8 mouse cellular contexts compared by ENCODE assay signal in the genomic region with DNA sequence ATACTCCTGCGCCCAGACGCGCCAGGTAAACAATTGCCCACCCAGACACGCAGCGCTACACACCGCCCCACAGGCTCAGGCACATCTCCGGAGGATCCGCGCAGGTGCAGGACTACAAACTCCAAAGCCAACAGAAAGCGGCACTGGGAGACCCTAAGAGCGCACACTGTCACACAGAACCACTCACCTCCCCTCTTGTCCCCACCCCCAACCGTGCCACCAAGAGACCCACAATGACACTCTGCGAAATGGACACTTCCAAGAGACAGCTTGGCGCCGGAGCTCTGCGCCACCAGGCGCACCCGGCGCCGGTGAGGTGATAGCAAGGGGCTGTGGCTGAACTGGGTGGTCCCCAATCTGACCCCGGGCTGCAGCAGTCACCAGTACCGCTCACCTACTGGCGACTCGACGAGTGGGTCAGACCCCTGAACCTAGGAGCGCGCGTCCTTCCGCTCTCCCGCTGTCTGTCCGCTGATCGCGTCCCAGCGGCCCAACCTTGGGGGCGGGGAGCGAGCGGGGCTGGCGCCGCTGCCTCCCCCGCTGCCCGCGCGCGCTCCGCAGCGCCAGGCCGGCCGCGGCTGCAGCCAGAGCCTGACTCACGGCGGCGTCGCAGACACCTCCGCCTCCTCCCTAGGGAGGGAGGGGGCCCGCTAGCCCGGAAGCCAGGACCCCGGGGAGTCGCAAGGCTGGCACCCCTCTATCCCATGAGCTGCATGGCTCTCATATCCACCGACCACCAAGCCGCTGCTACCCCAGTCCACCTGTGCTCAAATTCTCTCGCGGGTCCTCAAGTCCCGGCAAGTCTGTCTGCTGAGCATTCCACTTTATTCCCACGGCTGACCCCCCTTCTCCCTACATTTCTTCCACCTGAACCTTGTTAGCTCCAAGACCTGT. TPM values are rescaled to one million over a fixed set of nuclear protein-coding genes. Genes with fewer than 3 reads are reported as not detected.
A peak's percentile ranks its signal among the peaks of the same experiment; 100 is the strongest.
DNase-seq lines count a peak whose midpoint lies in the region; ATAC-seq and TF ChIP-seq lines count a peak whose summit lies in the region.

No protein-coding gene starts in this region.

- no peak for DNase-seq in heart, embryonic 10.5 days (ENCODE audit: low spot score)
- DNase-seq in heart, adult 9 months (ENCODE audit: low spot score in 2 of 2): no peak
- DNase-seq in MN1 (ENCODE audit: low spot score): peak; percentile 36
- peak; percentile 39 for DNase-seq in embryo, embryonic 11 days
- no peak for DNase-seq in gastrocnemius, postnatal 4 days (ENCODE audit: low spot score in 2 of 2)

- no peaks in the 10 kb centered on the region for H3K9me3 ChIP-seq in heart, embryonic 10.5 days
- no peaks in the 10 kb centered on the region for H3K9me3 ChIP-seq in hindbrain, embryonic 13.5 days
- H3K9me3 ChIP-seq in lung, embryonic 16.5 days (ENCODE audit: control insufficient read depth, low read length): no peaks in the 10 kb centered on the region

- under 1% methylated on average over 64 of the region's 64 CpGs for WGBS in heart, embryonic 10.5 days
- 3% methylated on average over 64 of the region's 64 CpGs for WGBS in hindbrain, embryonic 13.5 days
- 2% methylated on average over 51 of the region's 64 CpGs for WGBS in lung, embryonic 16.5 days
- WGBS in small intestine, adult 2 months: 3% methylated on average over 64 of the region's 64 CpGs

- TF ChIP-seq CTCF in small intestine, adult 2 months (IDR thresholded peaks at IDR 0.05; ENCODE audit: extremely low read depth, insufficient read length, insufficient replicate concordance, low read depth, low read length): no peak

- H3K27ac ChIP-seq in heart, embryonic 10.5 days: peak overlapping the region; percentile 76
- H3K27ac ChIP-seq in hindbrain, embryonic 13.5 days: no peak overlapping the region
- no peak overlapping the region for H3K27ac ChIP-seq in lung, embryonic 16.5 days (ENCODE audit: low read length)
- no peak overlapping the region for H3K27ac ChIP-seq in small intestine, adult 2 months (ENCODE audit: insufficient read depth, low read depth, low read length)

- peaks cover 16% of the 10 kb centered on the region for H3K36me3 ChIP-seq in heart, embryonic 10.5 days
- H3K36me3 ChIP-seq in hindbrain, embryonic 13.5 days: peaks cover 28% of the 10 kb centered on the region
- peaks cover 15% of the 10 kb centered on the region for H3K36me3 ChIP-seq in lung, embryonic 16.5 days (ENCODE audit: control insufficient read depth, insufficient read depth, low read length)
- H3K36me3 ChIP-seq in small intestine, adult 2 months (ENCODE audit: control insufficient read depth, insufficient read depth, low read length): peaks cover 20% of the 10 kb centered on the region

- H3K4me1 ChIP-seq in heart, embryonic 10.5 days: peaks cover 59% of the 10 kb centered on the region
- H3K4me1 ChIP-seq in hindbrain, embryonic 13.5 days (replicated peaks): peaks cover 18% of the 10 kb centered on the region
- H3K4me1 ChIP-seq in lung, embryonic 16.5 days (replicated peaks; ENCODE audit: control insufficient read depth, insufficient read depth, low read length): peaks cover 13% of the 10 kb centered on the region
- no peaks in the 10 kb centered on the region for H3K4me1 ChIP-seq in small intestine, adult 2 months (ENCODE audit: control insufficient read depth, insufficient read depth, insufficient read length, low read length)

- H3K27me3 ChIP-seq in heart, embryonic 10.5 days (ENCODE audit: insufficient read depth, poor library complexity, severe bottlenecking): peaks cover 48% of the 10 kb centered on the region
- peaks cover 62% of the 10 kb centered on the region for H3K27me3 ChIP-seq in hindbrain, embryonic 13.5 days
- peaks cover 31% of the 10 kb centered on the region for H3K27me3 ChIP-seq in lung, embryonic 16.5 days (ENCODE audit: control insufficient read depth, insufficient read depth, low read depth, low read length)
- H3K27me3 ChIP-seq in small intestine, adult 2 months (ENCODE audit: control insufficient read depth, insufficient read depth, low read length): peaks cover 15% of the 10 kb centered on the region

- peak overlapping the region; percentile 68 for H3K9ac ChIP-seq in hindbrain, embryonic 13.5 days
- H3K9ac ChIP-seq in lung, embryonic 16.5 days (ENCODE audit: low read length): peak overlapping the region; percentile 59

- H3K4me2 ChIP-seq in hindbrain, embryonic 13.5 days: peak overlapping the region; percentile 68
- peak overlapping the region; percentile 79 for H3K4me2 ChIP-seq in lung, embryonic 16.5 days (ENCODE audit: low read depth, low read length)

- H3K4me3 ChIP-seq in heart, embryonic 10.5 days: peak overlapping the region; percentile 66
- peak overlapping the region; percentile 44 for H3K4me3 ChIP-seq in hindbrain, embryonic 13.5 days
- H3K4me3 ChIP-seq in lung, embryonic 16.5 days (ENCODE audit: low read length): peak overlapping the region; percentile 54
- H3K4me3 ChIP-seq in small intestine, adult 2 months (ENCODE audit: low read depth, low read length): peak overlapping the region; percentile 55

- TF ChIP-seq POLR2A in small intestine, adult 2 months (IDR thresholded peaks at IDR 0.05; ENCODE audit: low read depth, low read length): no peak

- peak; percentile 49 for ATAC-seq in hindbrain, embryonic 13.5 days (ENCODE audit: low FRiP score)
- ATAC-seq in lung, embryonic 16.5 days (ENCODE audit: low read depth): peak; percentile 59

RNA-seq across cellular contexts. Expression of a gene that starts 1.5 kb away (rescaled TPM):
- 7.7 and 12.5 TPM in 2 replicates for polyA plus RNA-seq in heart, embryonic 10.5 days (2016; fragmentation: Nextera tagmentation; extraction: Ambion mirVana)
- 2.3 and 2.6 TPM in 2 replicates for polyA plus RNA-seq in hindbrain, embryonic 13.5 days (2015; fragmentation: Nextera tagmentation; extraction: Ambion mirVana)
- 5.6 and 7.5 TPM in 2 replicates for polyA plus RNA-seq in lung, embryonic 16.5 days (2015; fragmentation: Nextera tagmentation; extraction: Ambion mirVana)
- 1.5 and 3.2 TPM in 2 replicates for polyA plus RNA-seq in small intestine, adult 2 months (2012; rRNA removed)
- 1 to 10 TPM in 1 of 2 experiments, not detected in 1; 1.1 TPM for total RNA-seq in gastrocnemius, postnatal 4 days (2021)

RNA-seq across cellular contexts. Expression of a gene that starts 10.5 kb away (rescaled TPM):
- polyA plus RNA-seq in heart, embryonic 10.5 days (2016; fragmentation: Nextera tagmentation; extraction: Ambion mirVana): 0.55 and 0.92 TPM in 2 replicates
- 0.36 TPM in 1 of 2 replicates, not detected in the other for polyA plus RNA-seq in hindbrain, embryonic 13.5 days (2015; fragmentation: Nextera tagmentation; extraction: Ambion mirVana)
- 2.5 and 3.2 TPM in 2 replicates for polyA plus RNA-seq in lung, embryonic 16.5 days (2015; fragmentation: Nextera tagmentation; extraction: Ambion mirVana)
- polyA plus RNA-seq in small intestine, adult 2 months (2012; rRNA removed): 0.42 TPM in 1 of 2 replicates, not detected in the other
- total RNA-seq in gastrocnemius, postnatal 4 days (2021): 1 to 10 TPM in 1 of 2 experiments, not detected in 1; 1.3 TPM

RNA-seq across cellular contexts. Expression of a gene that starts 15.8 kb away (rescaled TPM):
- 293 and 402 TPM in 2 replicates for polyA plus RNA-seq in heart, embryonic 10.5 days (2016; fragmentation: Nextera tagmentation; extraction: Ambion mirVana)
- 270 and 293 TPM in 2 replicates for polyA plus RNA-seq in hindbrain, embryonic 13.5 days (2015; fragmentation: Nextera tagmentation; extraction: Ambion mirVana)
- 302 and 328 TPM in 2 replicates for polyA plus RNA-seq in lung, embryonic 16.5 days (2015; fragmentation: Nextera tagmentation; extraction: Ambion mirVana)
- 174 and 253 TPM in 2 replicates for polyA plus RNA-seq in small intestine, adult 2 months (2012; rRNA removed)
- 100 to 1,000 TPM; 265 to 273 TPM for total RNA-seq in gastrocnemius, postnatal 4 days (2021)

Comparison
In these comparisons a context has a peak if more than half of its experiments do, and no peak if none do; other contexts are left out.
1. DNase-seq: peak in MN1 (single experiment) and embryo, embryonic 11 days (single experiment); none in heart, embryonic 10.5 days (single experiment), heart, adult 9 months (0 of 2) and gastrocnemius, postnatal 4 days (0 of 2).
2. Peak in every context shown above with its lines, with median percentiles within 50 percentile points of each other: H3K4me3 ChIP-seq.